Mouse (Mus musculus): ENCODE measurements around the gene Eapp. TPM values are rescaled to one million over a fixed set of nuclear protein-coding genes. Genes with fewer than 3 reads are reported as not detected.

Gene Eapp
- polyA plus RNA-seq, 1 experiment, result 6.5 TPM

GRCm38 (mm10) chr12:54651158-54651557 lies 44.5 kb downstream of the Eapp start:
- WGBS, result 10% methylated on average over 1 of the region's 1 CpGs

GRCm38 (mm10) chr12:54644947-54645346 lies 50.8 kb downstream of the Eapp start:
- WGBS, result 75% methylated on average over 2 of the region's 2 CpGs
- no peak for DNase-seq (ENCODE audit: low read depth, low spot score)

More at GRCm38 (mm10) chr12:54651158-54651557, 44.5 kb downstream of the Eapp start:
- DNase-seq (ENCODE audit: low read depth, low spot score), result no peak

DNA sequence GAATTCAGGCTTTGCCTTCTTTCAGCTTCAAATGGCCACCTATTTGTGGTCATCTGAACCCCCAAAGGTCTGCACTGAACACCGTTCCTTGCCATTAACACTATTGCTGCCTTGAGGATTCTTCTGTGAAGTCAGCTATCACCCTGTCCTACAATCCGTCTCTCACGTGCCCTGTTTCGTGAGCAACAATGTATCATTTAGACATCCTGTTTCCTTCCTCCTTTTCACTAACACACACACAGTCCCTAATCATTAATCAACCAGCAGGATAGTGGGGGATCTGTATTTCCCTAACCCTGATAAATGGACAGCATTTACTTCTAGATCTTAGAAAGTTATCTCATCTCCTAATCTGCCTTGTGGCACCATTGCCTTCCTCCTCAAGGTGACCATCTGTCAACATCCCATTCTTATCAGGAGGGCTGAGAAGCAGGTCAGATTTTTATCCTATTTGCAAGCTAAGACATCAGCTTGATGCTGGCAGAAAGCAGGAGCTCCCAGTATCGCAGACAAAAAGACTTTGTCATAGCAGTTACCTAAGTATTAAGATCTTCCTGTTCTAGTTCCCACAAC lies 52.3 kb downstream of the Eapp start:
- WGBS, result 70% methylated on average over 5 of the region's 5 CpGs
- DNase-seq (ENCODE audit: low read depth, low spot score), result no peak

DNA sequence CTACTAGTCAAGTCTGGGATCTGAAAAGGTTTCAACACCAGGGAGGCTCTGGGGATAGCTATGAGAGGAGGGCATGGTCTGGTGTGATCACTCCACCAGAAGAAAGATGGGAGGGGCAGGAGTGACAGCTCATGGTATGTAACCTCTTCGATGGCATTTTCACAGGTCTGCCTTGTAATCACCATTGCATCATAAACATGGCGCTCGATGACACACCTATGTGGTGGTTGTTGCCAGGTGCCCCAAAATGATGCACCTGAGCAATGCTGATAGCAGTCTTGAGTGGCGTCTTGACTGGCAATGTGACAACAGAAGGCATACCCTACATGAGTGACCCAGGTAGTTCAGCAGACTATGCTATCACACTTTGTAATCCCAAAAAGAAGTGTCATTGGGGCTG lies 54.3 kb downstream of the Eapp start:
- no peak for DNase-seq (ENCODE audit: low read depth, low spot score)
- WGBS, result 84% methylated on average over 4 of the region's 4 CpGs

DNA sequence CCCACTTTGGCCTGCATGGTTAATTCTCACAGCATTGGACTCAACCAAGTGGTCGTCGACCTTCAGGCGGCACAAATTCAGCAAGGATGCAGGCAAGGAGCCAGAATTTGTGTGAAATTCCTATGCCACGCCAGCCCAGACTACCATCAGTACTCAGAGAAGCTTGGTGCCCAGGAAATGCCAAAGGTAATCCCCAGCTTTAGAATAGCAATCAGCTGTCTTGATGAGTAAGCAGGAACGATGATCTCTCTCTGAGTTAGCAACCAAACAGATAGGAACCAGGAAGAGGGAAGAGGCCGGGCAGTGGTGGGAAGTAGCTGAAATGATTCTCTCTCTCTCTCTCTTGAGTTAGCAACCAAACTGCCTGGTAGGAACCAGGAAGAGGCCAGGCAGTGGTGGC lies 55.4 kb downstream of the Eapp start:
- DNase-seq (ENCODE audit: low read depth, low spot score), result no peak
- WGBS, result 67% methylated on average over 6 of the region's 6 CpGs

DNA sequence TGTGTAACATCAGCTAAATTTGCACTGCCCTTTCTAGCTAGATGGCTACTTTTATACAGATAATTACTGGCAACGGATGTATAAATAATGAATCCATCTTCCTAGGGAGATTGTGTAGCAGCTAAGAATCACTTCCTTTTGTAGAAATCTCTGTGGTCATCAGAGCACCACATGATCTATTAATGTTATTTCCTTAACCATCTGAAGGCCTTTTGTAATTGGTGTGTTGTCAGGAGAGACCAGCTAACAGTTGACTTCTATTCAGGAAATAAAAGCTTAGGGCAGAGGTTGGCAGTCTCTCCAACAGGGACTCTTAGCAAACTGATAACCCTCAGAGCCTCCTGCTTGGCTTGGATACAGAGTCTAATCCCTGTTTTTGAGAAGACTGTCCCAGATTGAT lies 58.7 kb downstream of the Eapp start:
- 64% methylated on average over 1 of the region's 1 CpGs for WGBS
- no peak for DNase-seq (ENCODE audit: low read depth, low spot score)

DNA sequence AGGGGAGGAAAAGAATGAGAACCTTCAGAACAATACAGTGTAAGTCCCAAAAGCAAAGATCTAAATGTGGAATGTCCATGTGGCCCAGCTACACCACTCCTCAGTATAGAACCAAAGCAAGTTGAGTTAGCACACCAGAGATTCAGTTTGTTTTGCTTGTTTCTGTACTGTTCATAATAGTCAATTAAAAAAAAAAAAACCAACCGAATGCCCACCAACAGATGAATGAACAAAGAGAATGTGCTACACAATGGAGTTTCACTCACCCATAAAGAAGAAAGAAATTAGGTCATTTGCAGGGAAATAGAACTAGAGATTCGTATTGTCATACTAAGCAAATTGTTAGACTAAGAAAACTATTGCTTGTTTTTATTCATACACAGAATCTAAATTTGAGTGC lies 63.6 kb downstream of the Eapp start:
- WGBS, result 85% methylated on average over 2 of the region's 2 CpGs
- DNase-seq (ENCODE audit: low read depth, low spot score), result no peak

DNA sequence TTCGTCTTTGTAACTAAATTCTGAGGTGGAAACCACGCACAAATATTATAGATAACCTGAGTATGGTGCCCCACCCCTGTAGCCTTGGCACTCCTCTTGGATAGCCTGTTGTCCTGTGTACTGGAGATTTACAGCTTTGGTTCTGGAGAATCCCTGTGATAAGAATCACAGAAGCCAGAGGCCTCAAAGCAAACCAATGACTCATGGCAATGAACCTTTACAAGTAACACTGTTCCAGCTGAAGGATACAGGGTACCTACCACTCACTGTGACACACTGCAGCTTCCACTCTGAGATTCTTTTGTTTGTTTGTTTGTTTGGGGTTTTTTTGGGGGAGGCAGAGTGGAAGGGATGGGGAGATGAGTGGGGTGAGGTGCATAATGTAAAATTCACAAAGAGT lies 73.8 kb downstream of the Eapp start:
- DNase-seq (ENCODE audit: low read depth, low spot score), result no peak
- WGBS, result 58% methylated on average over 2 of the region's 2 CpGs

Other genes starting within 250 kb of the Eapp start
- 80.5 and 124 TPM in 2 replicates for gene Sptssa, start 39.3 kb downstream of the Eapp start, polyA plus RNA-seq (2012; rRNA removed)
- 20.7 and 26.0 TPM in 2 replicates for gene Snx6, start 99.8 kb upstream of the Eapp start, polyA plus RNA-seq (2012; rRNA removed)
- gene Cfl2, start 167.0 kb upstream of the Eapp start, polyA plus RNA-seq (2012; rRNA removed), result 13.0 and 21.7 TPM in 2 replicates